Mouse (Mus musculus) bone marrow macrophage, adult 2 months (primary cell): Measurements from ENCODE around the gene Tob2.

Experiments
- CTCF ChIP-seq: IDR thresholded peaks from 2 replicates; pipeline ENCODE4 v1.5.1; 2012; ENCODE audit warnings: low read depth, mild to moderate bottlenecking, low read length, moderate library complexity
- POLR2A ChIP-seq: IDR thresholded peaks from 2 replicates; pipeline ENCODE4 v1.6.1; 2012; ENCODE audit warnings: mild to moderate bottlenecking, low read depth, low read length, borderline replicate concordance

DNA sequence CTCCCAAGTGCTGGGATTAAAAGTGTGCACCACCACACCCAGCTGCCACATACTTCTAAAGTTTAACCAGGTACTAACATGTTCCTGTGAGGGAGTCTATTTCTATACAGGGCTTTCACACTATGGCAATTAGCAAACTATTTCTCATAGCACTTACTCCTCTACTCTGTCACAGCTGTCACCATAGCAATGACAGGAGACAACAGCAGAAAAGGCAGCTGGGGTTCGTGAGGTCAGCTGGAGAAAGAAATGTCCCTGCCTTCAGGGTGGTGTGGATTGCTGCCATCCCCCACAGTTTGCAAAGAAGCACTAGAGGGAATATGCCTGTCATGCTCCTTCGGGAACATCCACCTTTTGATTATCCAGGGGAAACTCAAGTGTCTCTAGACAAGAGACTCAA is 49.8 kb downstream of the Tob2 start:
- TF ChIP-seq CTCF: no peak
- TF ChIP-seq POLR2A: no peak
